In the genomic region with DNA sequence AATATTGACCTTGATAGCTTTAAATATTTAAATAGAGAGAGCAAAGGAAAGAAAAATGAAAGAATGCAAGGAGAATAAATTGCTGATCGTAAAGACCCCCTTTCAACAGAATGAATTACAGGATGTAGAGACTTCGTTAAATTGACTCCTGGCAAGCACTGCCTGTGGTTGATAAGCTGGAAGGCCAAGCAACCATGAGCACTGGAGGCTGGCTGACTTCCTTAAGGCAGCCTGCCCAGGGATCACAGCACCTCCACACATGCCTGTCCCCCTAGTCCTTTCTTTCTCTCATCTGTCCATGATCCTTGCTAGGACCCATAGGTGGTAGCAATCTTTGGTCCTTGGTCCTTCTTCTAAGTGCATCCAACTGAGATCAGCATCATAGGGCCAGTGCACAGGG, we compare ENCODE assay signal across 17 mouse cellular contexts.
"Had no signal": no experiment of that assay in that cellular context is flagged by ENCODE, and none has a peak within 500 bp of the region (broad histone marks: within the 10 kb centered on the region; RNA-seq: fewer than 3 reads in every experiment).

No protein-coding gene starts in this region.

- H3K27ac ChIP-seq: neural tube, embryonic 12.5 days; neural tube, embryonic 13.5 days; neural tube, embryonic 15.5 days; stomach, embryonic 15.5 days; stomach, postnatal 0 days had no signal

- DNase-seq: retina, postnatal 1 day; right cerebral cortex, adult 18-20 months; right cerebral cortex, postnatal 14 days; right cerebral cortex, postnatal 25 days; right cerebral cortex, postnatal 4 days; spleen, adult 18-20 months; thymus, adult 18-20 months; thymus, adult 2 months; thymus, postnatal 14 days; thymus, postnatal 25 days; thymus, postnatal 36 days; thymus, postnatal 4 days had no signal

- H3K4me3 ChIP-seq: neural tube, embryonic 12.5 days; neural tube, embryonic 13.5 days; neural tube, embryonic 15.5 days; stomach, embryonic 15.5 days had no signal

- H3K4me1 ChIP-seq: neural tube, embryonic 12.5 days; neural tube, embryonic 13.5 days; neural tube, embryonic 15.5 days; stomach, embryonic 15.5 days had no signal

- H3K9me3 ChIP-seq: neural tube, embryonic 12.5 days; neural tube, embryonic 13.5 days; neural tube, embryonic 15.5 days; stomach, embryonic 15.5 days had no signal

- H3K27me3 ChIP-seq: neural tube, embryonic 12.5 days; neural tube, embryonic 13.5 days; neural tube, embryonic 15.5 days; stomach, embryonic 15.5 days had no signal

- H3K36me3 ChIP-seq: neural tube, embryonic 12.5 days; neural tube, embryonic 13.5 days; neural tube, embryonic 15.5 days; stomach, embryonic 15.5 days had no signal
